Mouse (Mus musculus) brain, embryonic 14.5 days (tissue): ENCODE results near the gene Gsc2. TPM values are rescaled to one million over a fixed set of nuclear protein-coding genes. Genes with fewer than 3 reads are reported as not detected.

Experiments used
- DNase-seq: peaks from one replicate; pipeline ENCODE4 v3.0.0-alpha.2; 2011; ENCODE audit warnings: low read depth
- CTCF ChIP-seq: fragments of 200-500 bp; IDR thresholded peaks from 2 replicates; pipeline ENCODE4 v1.5.1; 2012; ENCODE audit warnings: inconsistent platforms, mild to moderate bottlenecking, moderate library complexity, borderline replicate concordance; ENCODE audit not compliant: insufficient read depth, insufficient read length; ENCODE audit errors: extremely low read depth
- POLR2A ChIP-seq: fragments of 200-500 bp; IDR thresholded peaks from 2 replicates; pipeline ENCODE4 v1.6.1; 2012; ENCODE audit warnings: mild to moderate bottlenecking, inconsistent platforms, borderline replicate concordance; ENCODE audit not compliant: poor library complexity, insufficient read depth, insufficient read length, severe bottlenecking; ENCODE audit errors: extremely low read depth
- polyA plus RNA-seq: library from polyadenylated mRNA; depleted of rRNA; stranded (reverse); fragments of >200 nt; gene quantifications from 2 replicates; pipeline ENCODE4 v1.2.3, GENCODE M21; 2012

The Gsc2 gene
- polyA plus RNA-seq, 1 experiment, result 1.1 TPM

DNA sequence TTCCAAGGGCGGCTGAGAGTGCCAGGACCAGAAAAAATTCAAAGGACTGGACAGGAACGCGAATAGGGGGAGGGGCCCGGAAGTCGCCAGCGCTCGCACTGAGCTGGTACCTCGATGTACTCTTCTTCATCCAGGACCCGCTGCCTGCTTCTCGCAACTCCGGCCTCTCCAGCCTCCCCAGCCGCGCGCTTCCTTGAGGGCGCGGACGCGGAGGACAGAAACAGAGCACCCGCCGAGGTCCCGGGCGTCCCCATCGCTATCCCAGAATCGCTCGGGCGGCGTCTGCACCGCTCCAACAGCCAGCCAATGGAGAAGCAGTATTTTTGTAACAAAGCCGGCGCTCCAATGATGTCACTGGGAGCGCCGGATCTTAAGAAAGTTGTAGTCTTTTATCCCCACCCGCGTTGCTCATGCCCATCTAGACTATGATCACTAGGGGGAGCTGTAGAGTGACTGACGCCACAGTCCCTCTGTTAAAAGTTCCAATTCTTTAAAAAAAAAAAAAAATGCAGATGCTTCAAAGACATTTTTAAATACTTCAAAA, 3.7 kb downstream of the Gsc2 start, which contains the start of gene Ess2:
Gene Ess2, minus strand, starts transcription at position 297 of the 544 bp plus-strand sequence.
- TF ChIP-seq CTCF (peak; percentile 75; the same call in 1 of the 2 replicates), POLR2A (peak; percentile 62; the same call in 1 of the 2 replicates)
- DNase-seq, result peak; percentile 99

GRCm38 (mm10) chr16:17898462-17898861, 16.4 kb downstream of the Gsc2 start, which contains the start of the genes Dgcr2 and Tssk2:
Gene Dgcr2, minus strand, starts transcription at chr16:17898562.
Gene Tssk2, plus strand, starts transcription at chr16:17898637.
- no peak for TF ChIP-seq CTCF
- DNase-seq, result no peak

- TF ChIP-seq CTCF, result no peak
- TF ChIP-seq POLR2A, result no peak
- DNase-seq, result no peak
These were observed 18.8 kb downstream of the Gsc2 start for GRCm38 (mm10) chr16:17896091-17896490.

- TF ChIP-seq CTCF (no peak), POLR2A (no peak)
- DNase-seq, result no peak
These were observed 20.9 kb downstream of the Gsc2 start, which contains the start of gene Tssk1 for GRCm38 (mm10) chr16:17893923-17894322. Gene Tssk1, plus strand, starts transcription at chr16:17894223.

DNA sequence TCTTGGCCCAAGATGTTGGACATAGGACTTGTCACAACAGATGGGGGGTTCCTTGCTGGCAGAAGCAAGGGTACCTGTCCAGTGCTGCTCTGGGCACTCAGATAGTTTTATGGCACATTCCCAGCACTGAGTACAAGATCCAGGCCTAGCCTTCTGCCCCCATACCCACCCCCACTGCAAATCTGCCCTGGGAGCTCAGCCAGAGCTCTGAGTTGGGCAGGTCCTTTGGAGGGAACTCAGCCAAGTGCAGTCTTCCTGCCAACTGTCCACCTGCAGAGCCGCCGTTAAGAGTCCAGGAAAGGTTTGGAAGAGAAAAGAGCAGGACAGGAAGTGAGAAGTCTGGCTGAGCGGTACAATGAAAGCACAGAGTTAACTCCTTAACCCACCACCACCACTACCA, 22.3 kb downstream of the Gsc2 start:
- DNase-seq, result peak; percentile 16
- TF ChIP-seq POLR2A, result no peak
- TF ChIP-seq CTCF, result no peak

DNA sequence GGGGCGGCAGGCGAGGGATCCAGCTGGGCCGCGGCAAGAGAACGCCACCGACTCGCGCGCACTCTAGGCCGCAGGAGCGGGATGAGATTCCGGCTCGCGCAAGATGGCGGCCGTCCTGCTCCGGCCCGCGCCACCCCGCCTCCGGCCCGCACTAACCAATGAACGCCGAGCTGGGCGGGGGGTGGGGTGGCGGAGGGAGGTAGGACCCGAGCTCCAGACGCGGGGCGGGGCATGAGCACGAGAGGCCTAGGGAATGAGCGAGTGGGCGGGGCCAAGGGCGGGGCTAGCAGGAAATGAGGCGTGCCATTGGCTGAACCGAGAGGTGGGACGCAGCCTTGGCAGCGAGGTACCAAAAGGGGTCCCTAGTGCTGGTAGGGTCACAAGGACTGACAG, 23.3 kb downstream of the Gsc2 start, which contains the start of gene Gm20518:
Gene Gm20518, minus strand, starts transcription at position 105 of the 393 bp plus-strand sequence.
- peak; percentile 96 for TF ChIP-seq POLR2A
- peak; percentile 10; the same call in 1 of the 2 replicates for TF ChIP-seq CTCF
- peak; percentile 99 for DNase-seq

GRCm38 (mm10) chr16:17890917-17891566, 23.8 kb downstream of the Gsc2 start:
- DNase-seq, result peak; percentile 81
- TF ChIP-seq CTCF (no peak), POLR2A (no peak)

DNA sequence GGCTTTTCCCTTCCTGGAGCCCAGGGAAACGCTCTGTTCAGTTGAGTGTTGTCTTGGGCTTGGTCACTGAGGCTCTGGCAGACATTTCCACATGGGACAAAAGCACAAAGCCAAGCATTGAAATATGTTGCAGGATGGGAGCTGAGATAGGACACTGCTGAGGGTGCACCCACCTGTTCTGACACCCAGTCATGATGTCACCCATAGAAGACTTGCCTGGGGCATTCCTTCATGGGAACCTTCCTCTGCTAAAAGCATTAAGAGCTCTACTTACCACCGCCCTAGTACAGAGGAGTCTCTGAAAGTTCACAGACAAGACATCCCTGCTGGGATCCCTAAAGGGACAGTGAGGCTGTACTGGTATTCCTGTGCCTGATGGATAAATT, 24.5 kb downstream of the Gsc2 start:
- TF ChIP-seq CTCF (no peak), POLR2A (no peak)
- peak; percentile 6 for DNase-seq

- TF ChIP-seq CTCF (no peak), POLR2A (no peak)
- no peak for DNase-seq
These were observed 25.0 kb downstream of the Gsc2 start for GRCm38 (mm10) chr16:17889689-17890341.

DNA sequence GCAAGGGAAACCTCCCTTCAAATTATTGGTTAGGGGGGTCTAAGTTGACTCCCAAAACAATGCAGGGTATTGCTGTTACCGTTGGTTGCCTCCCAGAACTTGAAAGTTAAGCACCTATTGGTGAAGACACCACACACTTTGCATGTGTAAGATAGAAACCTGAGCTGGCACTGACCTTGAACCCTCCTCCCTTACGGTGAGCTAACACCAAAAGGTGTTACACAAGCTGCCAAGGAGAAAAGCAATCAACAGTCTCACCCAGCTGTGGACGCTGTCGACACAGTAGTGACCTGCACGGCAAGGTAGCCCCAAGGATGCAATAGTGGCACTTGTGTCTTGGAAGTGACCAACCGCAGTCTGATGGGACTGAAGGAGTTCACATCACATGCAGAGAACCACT, 30.7 kb downstream of the Gsc2 start:
- no peak for TF ChIP-seq CTCF
- TF ChIP-seq POLR2A, result no peak

GRCm38 (mm10) chr16:17882196-17882595, 32.7 kb downstream of the Gsc2 start:
- TF ChIP-seq CTCF (no peak), POLR2A (no peak)
- no peak for DNase-seq

More for the DNA sequence above, 30.7 kb downstream of the Gsc2 start:
- DNase-seq, result no peak

DNA sequence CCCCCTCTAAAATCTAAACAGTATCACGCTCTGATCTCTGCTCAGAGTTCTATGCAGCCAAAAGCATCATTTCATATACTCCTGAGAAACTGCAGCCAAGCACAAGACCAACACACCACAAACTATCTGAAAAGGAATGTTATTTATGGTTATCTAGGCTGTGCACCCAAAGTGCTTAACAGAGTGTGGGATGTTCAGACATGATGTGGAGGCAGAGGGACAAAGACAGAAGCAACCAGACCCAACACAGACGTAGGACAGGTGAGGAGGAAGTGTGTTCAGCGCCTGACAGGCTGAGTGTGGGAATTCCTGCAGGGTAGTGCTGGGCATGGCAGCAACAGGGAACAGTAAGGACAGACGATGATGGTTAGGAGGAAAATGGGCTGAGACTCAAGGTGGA, 35.3 kb downstream of the Gsc2 start:
- DNase-seq, result no peak
- TF ChIP-seq POLR2A (no peak), CTCF (no peak)

DNA sequence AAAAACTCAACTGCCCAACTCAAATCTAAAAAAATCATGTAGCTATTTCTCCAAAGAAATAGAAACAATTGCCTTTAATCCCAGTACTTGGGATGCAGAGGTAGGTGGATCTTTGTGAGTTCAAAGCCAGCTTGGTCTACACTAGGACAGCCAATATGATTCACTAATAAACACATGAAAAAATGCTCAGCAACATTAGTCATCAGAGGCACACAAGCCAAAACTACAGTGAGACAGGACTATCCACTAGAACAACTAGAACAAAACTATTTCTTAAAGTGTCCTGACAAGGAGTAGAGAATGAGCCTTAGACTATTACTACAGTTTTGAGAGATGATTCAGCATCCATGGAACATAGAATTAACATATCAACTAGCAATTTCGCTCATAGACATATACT, 38.8 kb downstream of the Gsc2 start:
- no peak for DNase-seq
- TF ChIP-seq POLR2A, result no peak
- no peak for TF ChIP-seq CTCF
